Mouse (Mus musculus): ENCODE measurements around the gene Thada. TPM values are rescaled to one million over a fixed set of nuclear protein-coding genes. Genes with fewer than 3 reads are reported as not detected.

Gene Thada
- polyA plus RNA-seq, 2 experiments: 2.0 to 2.5 TPM

DNA sequence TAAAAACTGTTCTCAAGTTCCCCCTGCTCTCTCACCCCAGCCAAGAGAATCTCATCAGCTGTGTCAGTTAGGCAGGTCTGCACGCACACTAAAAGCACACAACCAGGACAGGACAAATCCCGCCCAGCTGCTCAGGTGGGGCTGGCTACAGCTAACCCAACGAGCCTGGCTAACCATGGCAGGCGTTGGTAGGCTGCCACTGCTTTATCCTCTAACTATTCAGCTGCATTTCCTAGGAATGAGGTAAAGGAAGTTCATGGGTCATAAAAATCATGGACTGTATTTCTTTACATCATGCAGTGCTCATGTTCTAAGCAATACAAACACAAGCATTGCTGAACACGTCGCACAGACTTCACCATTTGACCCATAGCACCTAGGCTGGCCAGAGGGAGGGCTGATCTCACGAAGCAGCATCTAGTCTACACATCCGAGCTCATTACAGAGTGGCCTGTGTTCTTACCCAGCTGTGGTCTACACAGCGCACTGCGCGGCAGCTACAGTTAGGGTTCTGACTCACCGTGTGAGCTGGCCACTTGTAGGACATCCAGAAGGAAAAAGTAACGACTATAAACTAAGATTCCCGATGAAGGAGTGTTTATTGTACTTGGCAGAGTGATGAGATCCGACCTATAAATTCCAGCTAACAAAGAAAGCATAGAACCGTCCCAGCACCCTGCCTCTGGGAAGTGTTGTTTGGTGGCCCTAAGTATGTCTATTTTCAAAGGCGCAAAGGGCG lies 221.7 kb downstream of the Thada start:
- Histone ChIP-seq H3K27me3 (ENCODE audit: control insufficient read depth, insufficient read depth, low read length) (no peaks in the 10 kb centered on the region), H3K4me3 (ENCODE audit: insufficient read depth in 1 of 2, low read depth in 2 of 2, low read length in 2 of 2) (no peak overlapping the region), H3K9me3 (ENCODE audit: control insufficient read depth, low read length) (no peaks in the 10 kb centered on the region), H3K27ac (no peak overlapping the region), H3K4me1 (replicated peaks; ENCODE audit: control insufficient read depth in 2 of 2, insufficient read depth in 2 of 2, low read length in 1 of 2) (no peaks in the 10 kb centered on the region), H3K4me2 (ENCODE audit: low read depth) (no peak overlapping the region), H3K9ac (replicated peaks) (no peak overlapping the region), H3K36me3 (replicated peaks; ENCODE audit: control insufficient read depth, insufficient read depth, low read depth) (no peaks in the 10 kb centered on the region)
- no peak for DNase-seq (ENCODE audit: low read depth in 3 of 3, low spot score in 3 of 3)
- ATAC-seq (ENCODE audit: insufficient read depth): no peak
- 81% methylated on average over 18 of the region's 18 CpGs for WGBS (ENCODE audit: insufficient replicate concordance)
- TF ChIP-seq CTCF (IDR thresholded peaks at IDR 0.05; ENCODE audit: low read depth): no peak
- TF ChIP-seq EP300 (IDR thresholded peaks at IDR 0.05; ENCODE audit: low read depth): no peak

DNA sequence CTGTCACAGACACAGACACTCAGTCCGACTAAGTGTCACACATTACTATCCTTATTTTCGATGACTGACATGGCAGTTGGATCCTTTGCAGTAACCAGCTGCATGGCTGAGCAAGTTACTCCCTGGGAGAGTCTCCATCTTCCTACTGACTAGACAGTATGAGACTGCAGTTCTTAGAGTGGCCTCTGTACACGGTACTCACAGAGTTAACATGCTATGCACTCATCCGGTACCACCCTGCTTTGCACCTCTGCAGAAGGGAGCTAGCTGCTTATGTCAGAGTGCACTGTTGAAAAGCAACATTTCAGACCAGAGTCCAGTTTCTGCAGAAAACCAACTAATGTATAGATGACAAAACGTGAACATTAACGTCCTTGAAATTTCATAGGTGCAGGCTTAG lies 222.2 kb downstream of the Thada start:
- Histone ChIP-seq H3K27me3 (ENCODE audit: control insufficient read depth, insufficient read depth, low read length) (no peaks in the 10 kb centered on the region), H3K4me3 (ENCODE audit: insufficient read depth in 1 of 2, low read depth in 2 of 2, low read length in 2 of 2) (no peak overlapping the region), H3K9ac (replicated peaks) (no peak overlapping the region), H3K4me1 (replicated peaks; ENCODE audit: control insufficient read depth in 2 of 2, insufficient read depth in 2 of 2, low read length in 1 of 2) (0 out of 4 replicates have a peak, but pooled peaks cover 0 to 4% of the 10 kb centered on the region in 2 experiments), H3K4me2 (ENCODE audit: low read depth) (no peak overlapping the region), H3K36me3 (replicated peaks; ENCODE audit: control insufficient read depth, insufficient read depth, low read depth) (no peaks in the 10 kb centered on the region), H3K9me3 (ENCODE audit: control insufficient read depth, low read length) (no peaks in the 10 kb centered on the region), H3K27ac (no peak overlapping the region)
- TF ChIP-seq EP300 (IDR thresholded peaks at IDR 0.05; ENCODE audit: low read depth): no peak
- TF ChIP-seq CTCF (IDR thresholded peaks at IDR 0.05; ENCODE audit: low read depth): no peak
- WGBS (ENCODE audit: insufficient replicate concordance): 72% methylated on average over 6 of the region's 6 CpGs
- DNase-seq (ENCODE audit: low read depth in 3 of 3, low spot score in 3 of 3): no peak
- ATAC-seq (ENCODE audit: insufficient read depth): no peak

DNA sequence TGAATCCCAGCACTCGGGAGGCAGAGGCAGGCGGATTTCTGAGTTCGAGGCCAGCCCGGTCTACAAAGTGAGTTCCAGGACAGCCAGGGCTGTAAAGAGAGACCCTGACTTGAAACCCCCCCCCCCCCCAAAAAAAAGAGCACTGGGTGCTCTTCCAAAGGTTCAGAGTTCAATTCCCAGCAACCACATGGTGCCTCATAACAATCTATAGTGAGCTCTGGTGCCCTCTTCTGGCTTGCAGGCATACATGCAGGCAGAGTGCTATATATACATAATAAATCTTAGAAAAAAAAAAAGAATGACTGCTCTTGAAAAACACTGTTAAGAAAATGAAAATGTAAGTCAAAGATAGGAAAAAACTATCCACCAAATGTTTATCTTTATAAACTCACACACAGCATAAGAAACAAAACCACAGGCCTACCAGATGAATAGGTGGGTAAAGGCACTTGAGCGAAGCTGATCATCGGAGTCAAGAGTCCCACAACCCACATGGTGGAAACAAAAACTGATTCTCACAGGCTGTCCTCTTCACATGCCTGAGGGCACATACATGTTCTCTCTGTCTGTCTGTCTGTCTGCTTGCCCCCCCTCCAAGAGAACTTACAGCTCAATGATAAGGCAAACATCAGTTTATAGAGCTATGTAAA lies 224.6 kb downstream of the Thada start:
- TF ChIP-seq EP300 (IDR thresholded peaks at IDR 0.05; ENCODE audit: low read depth): no peak
- peak; percentile 45 for TF ChIP-seq CTCF (IDR thresholded peaks at IDR 0.05; ENCODE audit: low read depth)
- H3K9ac ChIP-seq (replicated peaks): no peak overlapping the region
- ATAC-seq (ENCODE audit: insufficient read depth) (no peak), DNase-seq (ENCODE audit: low read depth in 3 of 3, low spot score in 3 of 3) (no peak)
- no peaks in the 10 kb centered on the region for H3K36me3 ChIP-seq (replicated peaks; ENCODE audit: control insufficient read depth, insufficient read depth, low read depth)
- H3K9me3 ChIP-seq (ENCODE audit: control insufficient read depth, low read length): no peaks in the 10 kb centered on the region
- no peak overlapping the region for H3K4me2 ChIP-seq (ENCODE audit: low read depth)
- H3K27me3 ChIP-seq (ENCODE audit: control insufficient read depth, insufficient read depth, low read length): no peaks in the 10 kb centered on the region
- H3K4me1 ChIP-seq (replicated peaks; ENCODE audit: control insufficient read depth in 2 of 2, insufficient read depth in 2 of 2, low read length in 1 of 2): peaks cover 0 to 12% of the 10 kb centered on the region in 2 experiments; a peak in 2 of 4 replicates
- 78% methylated on average over 6 of the region's 6 CpGs for WGBS (ENCODE audit: insufficient replicate concordance)
- H3K4me3 ChIP-seq (ENCODE audit: insufficient read depth in 1 of 2, low read depth in 2 of 2, low read length in 2 of 2): no peak overlapping the region
- H3K27ac ChIP-seq: no peak overlapping the region

DNA sequence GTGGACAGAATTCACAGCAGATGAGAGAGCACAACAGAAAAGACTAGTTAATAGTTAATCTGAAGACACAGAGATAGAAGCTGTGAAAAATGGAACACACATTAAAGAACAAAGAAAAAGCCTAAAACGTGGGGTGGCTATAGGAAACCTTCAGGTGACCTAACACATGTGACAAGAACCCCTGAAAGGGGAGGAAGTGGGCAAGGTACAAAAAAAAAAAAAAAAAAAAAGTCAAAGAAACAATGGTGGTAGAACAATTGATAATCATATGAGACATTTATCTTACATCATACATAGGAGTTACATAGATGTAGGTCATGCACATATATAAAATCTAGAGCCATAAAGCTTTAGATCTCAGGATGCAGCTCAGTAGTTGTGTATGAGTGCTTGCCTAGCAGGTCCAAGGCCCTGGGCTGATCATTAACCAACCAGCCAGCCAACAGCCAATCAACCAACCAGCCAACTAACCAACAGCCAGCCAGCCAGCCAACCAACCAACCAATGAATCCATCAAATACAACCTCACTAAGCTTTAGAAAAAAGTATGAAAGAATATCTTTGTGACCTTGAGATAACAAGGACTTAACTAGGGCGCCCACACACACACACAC lies 226.2 kb downstream of the Thada start:
- no peaks in the 10 kb centered on the region for H3K36me3 ChIP-seq (replicated peaks; ENCODE audit: control insufficient read depth, insufficient read depth, low read depth)
- no peak for TF ChIP-seq EP300 (IDR thresholded peaks at IDR 0.05; ENCODE audit: low read depth)
- no peak for TF ChIP-seq CTCF (IDR thresholded peaks at IDR 0.05; ENCODE audit: low read depth)
- H3K4me1 ChIP-seq (replicated peaks; ENCODE audit: control insufficient read depth in 2 of 2, insufficient read depth in 2 of 2, low read length in 1 of 2): peaks cover 0 to 22% of the 10 kb centered on the region in 2 experiments; a peak in 2 of 4 replicates
- no peaks in the 10 kb centered on the region for H3K9me3 ChIP-seq (ENCODE audit: control insufficient read depth, low read length)
- H3K4me2 ChIP-seq (ENCODE audit: low read depth): no peak overlapping the region
- no peak overlapping the region for H3K4me3 ChIP-seq (ENCODE audit: insufficient read depth in 1 of 2, low read depth in 2 of 2, low read length in 2 of 2)
- ATAC-seq (ENCODE audit: insufficient read depth) (no peak), DNase-seq (ENCODE audit: low read depth in 3 of 3, low spot score in 3 of 3) (no peak)
- no peak overlapping the region for H3K27ac ChIP-seq
- 59% methylated on average over 2 of the region's 2 CpGs for WGBS (ENCODE audit: insufficient replicate concordance)
- H3K9ac ChIP-seq (replicated peaks): no peak overlapping the region
- no peaks in the 10 kb centered on the region for H3K27me3 ChIP-seq (ENCODE audit: control insufficient read depth, insufficient read depth, low read length)

DNA sequence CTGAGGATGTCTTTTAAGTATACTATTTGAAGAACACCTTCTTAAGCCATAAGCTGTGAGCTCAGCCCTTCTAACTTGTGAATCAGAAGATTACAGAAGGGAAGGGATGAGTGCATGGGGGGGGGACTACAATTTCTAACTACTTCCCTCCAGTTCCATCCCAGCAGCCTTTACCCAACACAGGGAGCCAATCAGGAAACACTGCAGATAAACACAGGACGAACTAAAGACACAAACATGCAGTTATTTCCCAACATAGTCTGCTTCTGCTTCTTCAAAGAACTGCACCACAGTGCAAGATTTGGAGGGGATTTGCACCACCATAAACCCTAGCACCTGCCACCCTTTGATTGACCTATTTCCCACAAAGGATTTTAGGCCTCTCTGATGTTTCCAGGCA lies 227.8 kb downstream of the Thada start:
- Histone ChIP-seq H3K9ac (replicated peaks) (no peak overlapping the region), H3K27ac (no peak overlapping the region), H3K27me3 (ENCODE audit: control insufficient read depth, insufficient read depth, low read length) (no peaks in the 10 kb centered on the region), H3K36me3 (replicated peaks; ENCODE audit: control insufficient read depth, insufficient read depth, low read depth) (no peaks in the 10 kb centered on the region), H3K4me3 (ENCODE audit: insufficient read depth in 1 of 2, low read depth in 2 of 2, low read length in 2 of 2) (no peak overlapping the region), H3K4me2 (ENCODE audit: low read depth) (no peak overlapping the region), H3K4me1 (replicated peaks; ENCODE audit: control insufficient read depth in 2 of 2, insufficient read depth in 2 of 2, low read length in 1 of 2) (peaks cover 3 to 31% of the 10 kb centered on the region in 2 experiments), H3K9me3 (ENCODE audit: control insufficient read depth, low read length) (no peaks in the 10 kb centered on the region)
- TF ChIP-seq EP300 (IDR thresholded peaks at IDR 0.05; ENCODE audit: low read depth) (no peak), CTCF (IDR thresholded peaks at IDR 0.05; ENCODE audit: low read depth) (no peak)
- WGBS (ENCODE audit: insufficient replicate concordance): 52% methylated on average over 1 of the region's 1 CpGs
- ATAC-seq (ENCODE audit: insufficient read depth): no peak
- no peak for DNase-seq (ENCODE audit: low read depth in 3 of 3, low spot score in 3 of 3)
